Mouse (Mus musculus): Measurements from ENCODE around the gene Dnaaf5. TPM values are rescaled to one million over a fixed set of nuclear protein-coding genes. Genes with fewer than 3 reads are reported as not detected.
A peak's percentile ranks its signal among the peaks of the same experiment; 100 is the strongest.

The Dnaaf5 gene
- polyA plus RNA-seq, 1 experiment from 2014 or later: 3.6 TPM

- no peaks in the 10 kb centered on the region for H3K36me3 ChIP-seq (replicated peaks; ENCODE audit: control insufficient read depth, insufficient read depth)
- WGBS: under 1% methylated on average over 52 of the region's 57 CpGs
- peak overlapping the region; percentile 92 for H3K4me3 ChIP-seq (replicated peaks; ENCODE audit: low read length)
- H3K4me2 ChIP-seq (replicated peaks): peak overlapping the region; percentile 64
- H3K27me3 ChIP-seq (ENCODE audit: control insufficient read depth, insufficient read depth, low read length): no peaks in the 10 kb centered on the region
- peaks cover 15% of the 10 kb centered on the region for H3K4me1 ChIP-seq (replicated peaks; ENCODE audit: control insufficient read depth, insufficient read depth, low read length)
- peak overlapping the region; percentile 75 for H3K27ac ChIP-seq
- H3K9me3 ChIP-seq (ENCODE audit: control insufficient read depth, low read length): no peaks in the 10 kb centered on the region
- DNase-seq (ENCODE audit: low spot score) (no peak), ATAC-seq (ENCODE audit: low FRiP score) (peak; percentile 10; the same call in 1 of the 2 replicates)
- peak overlapping the region; percentile 90 for H3K9ac ChIP-seq
Observed at GRCm38 (mm10) chr5:139200770-139201569, 50.9 kb downstream of the Dnaaf5 start.

- Histone ChIP-seq H3K9ac (peak overlapping the region; percentile 90; the same call in 1 of the 2 replicates), H3K4me2 (replicated peaks) (peak overlapping the region; percentile 64), H3K36me3 (replicated peaks; ENCODE audit: control insufficient read depth, insufficient read depth) (no peaks in the 10 kb centered on the region), H3K4me3 (replicated peaks; ENCODE audit: low read length) (peak overlapping the region; percentile 92; the same call in 1 of the 2 replicates), H3K27ac (no peak overlapping the region), H3K9me3 (ENCODE audit: control insufficient read depth, low read length) (no peaks in the 10 kb centered on the region), H3K4me1 (replicated peaks; ENCODE audit: control insufficient read depth, insufficient read depth, low read length) (peaks cover 15% of the 10 kb centered on the region), H3K27me3 (ENCODE audit: control insufficient read depth, insufficient read depth, low read length) (no peaks in the 10 kb centered on the region)
- ATAC-seq (ENCODE audit: low FRiP score): no peak
- WGBS: 75% methylated on average over 11 of the region's 11 CpGs
- DNase-seq (ENCODE audit: low spot score): no peak
Observed at GRCm38 (mm10) chr5:139202127-139202526, 52.1 kb downstream of the Dnaaf5 start.

- Histone ChIP-seq H3K36me3 (replicated peaks; ENCODE audit: control insufficient read depth, insufficient read depth) (no peaks in the 10 kb centered on the region), H3K4me2 (replicated peaks) (no peak overlapping the region), H3K27me3 (ENCODE audit: control insufficient read depth, insufficient read depth, low read length) (no peaks in the 10 kb centered on the region), H3K4me3 (replicated peaks; ENCODE audit: low read length) (no peak overlapping the region), H3K27ac (no peak overlapping the region), H3K9me3 (ENCODE audit: control insufficient read depth, low read length) (no peaks in the 10 kb centered on the region), H3K9ac (no peak overlapping the region), H3K4me1 (replicated peaks; ENCODE audit: control insufficient read depth, insufficient read depth, low read length) (peaks cover 15% of the 10 kb centered on the region)
- WGBS: 94% methylated on average over 5 of the region's 5 CpGs
- DNase-seq (ENCODE audit: low spot score) (no peak), ATAC-seq (ENCODE audit: low FRiP score) (no peak)
Observed at GRCm38 (mm10) chr5:139203312-139203711, 53.3 kb downstream of the Dnaaf5 start.

- DNase-seq (ENCODE audit: low spot score): no peak
- H3K4me3 ChIP-seq (replicated peaks; ENCODE audit: low read length): no peak overlapping the region
- no peaks in the 10 kb centered on the region for H3K9me3 ChIP-seq (ENCODE audit: control insufficient read depth, low read length)
- no peaks in the 10 kb centered on the region for H3K27me3 ChIP-seq (ENCODE audit: control insufficient read depth, insufficient read depth, low read length)
- WGBS: 57% methylated on average over 4 of the region's 4 CpGs
- no peak overlapping the region for H3K4me2 ChIP-seq (replicated peaks)
- peaks cover 5% of the 10 kb centered on the region; the same call in 1 of the 2 replicates for H3K36me3 ChIP-seq (replicated peaks; ENCODE audit: control insufficient read depth, insufficient read depth)
- no peak overlapping the region for H3K9ac ChIP-seq
- H3K4me1 ChIP-seq (replicated peaks; ENCODE audit: control insufficient read depth, insufficient read depth, low read length): peaks cover 15% of the 10 kb centered on the region
- ATAC-seq (ENCODE audit: low FRiP score): no peak
- no peak overlapping the region for H3K27ac ChIP-seq
Observed at GRCm38 (mm10) chr5:139206081-139206480, 56.1 kb downstream of the Dnaaf5 start.

GRCm38 (mm10) chr5:139206525-139206924 is 56.5 kb downstream of the Dnaaf5 start:
- no peak for ATAC-seq (ENCODE audit: low FRiP score)
- 68% methylated on average over 7 of the region's 7 CpGs for WGBS

GRCm38 (mm10) chr5:139208183-139208582 is 58.2 kb downstream of the Dnaaf5 start:
- no peak overlapping the region for H3K27ac ChIP-seq
- ATAC-seq (ENCODE audit: low FRiP score) (no peak), DNase-seq (ENCODE audit: low spot score) (no peak)
- no peaks in the 10 kb centered on the region for H3K4me1 ChIP-seq (replicated peaks; ENCODE audit: control insufficient read depth, insufficient read depth, low read length)
- H3K9ac ChIP-seq: no peak overlapping the region
- no peak overlapping the region for H3K4me3 ChIP-seq (replicated peaks; ENCODE audit: low read length)
- H3K9me3 ChIP-seq (ENCODE audit: control insufficient read depth, low read length): no peaks in the 10 kb centered on the region
- peaks cover 12% of the 10 kb centered on the region for H3K36me3 ChIP-seq (replicated peaks; ENCODE audit: control insufficient read depth, insufficient read depth)
- no peak overlapping the region for H3K4me2 ChIP-seq (replicated peaks)
- H3K27me3 ChIP-seq (ENCODE audit: control insufficient read depth, insufficient read depth, low read length): no peaks in the 10 kb centered on the region

More at GRCm38 (mm10) chr5:139206525-139206924, 56.5 kb downstream of the Dnaaf5 start:
- no peak for DNase-seq (ENCODE audit: low spot score)
- H3K27ac ChIP-seq: no peak overlapping the region
- H3K4me3 ChIP-seq (replicated peaks; ENCODE audit: low read length): no peak overlapping the region
- H3K4me2 ChIP-seq (replicated peaks): no peak overlapping the region
- H3K27me3 ChIP-seq (ENCODE audit: control insufficient read depth, insufficient read depth, low read length): no peaks in the 10 kb centered on the region
- H3K9me3 ChIP-seq (ENCODE audit: control insufficient read depth, low read length): no peaks in the 10 kb centered on the region
- peaks cover 5% of the 10 kb centered on the region for H3K36me3 ChIP-seq (replicated peaks; ENCODE audit: control insufficient read depth, insufficient read depth)
- no peak overlapping the region for H3K9ac ChIP-seq
- H3K4me1 ChIP-seq (replicated peaks; ENCODE audit: control insufficient read depth, insufficient read depth, low read length): peaks cover 11% of the 10 kb centered on the region

GRCm38 (mm10) chr5:139208871-139209684 is 59.1 kb downstream of the Dnaaf5 start:
- WGBS: 93% methylated on average over 10 of the region's 10 CpGs

GRCm38 (mm10) chr5:139209685-139210026 is 59.6 kb downstream of the Dnaaf5 start:
- Histone ChIP-seq H3K4me3 (replicated peaks; ENCODE audit: low read length) (no peak overlapping the region), H3K27me3 (ENCODE audit: control insufficient read depth, insufficient read depth, low read length) (no peaks in the 10 kb centered on the region), H3K4me2 (replicated peaks) (no peak overlapping the region), H3K9me3 (ENCODE audit: control insufficient read depth, low read length) (no peaks in the 10 kb centered on the region), H3K27ac (no peak overlapping the region), H3K36me3 (replicated peaks; ENCODE audit: control insufficient read depth, insufficient read depth) (peaks cover 12% of the 10 kb centered on the region), H3K4me1 (replicated peaks; ENCODE audit: control insufficient read depth, insufficient read depth, low read length) (no peaks in the 10 kb centered on the region), H3K9ac (no peak overlapping the region)
- DNase-seq (ENCODE audit: low spot score) (no peak), ATAC-seq (ENCODE audit: low FRiP score) (no peak)
- 94% methylated on average over 7 of the region's 7 CpGs for WGBS

More at GRCm38 (mm10) chr5:139208871-139209684, 59.1 kb downstream of the Dnaaf5 start:
- Histone ChIP-seq H3K36me3 (replicated peaks; ENCODE audit: control insufficient read depth, insufficient read depth) (peaks cover 12% of the 10 kb centered on the region), H3K27me3 (ENCODE audit: control insufficient read depth, insufficient read depth, low read length) (no peaks in the 10 kb centered on the region), H3K4me2 (replicated peaks) (no peak overlapping the region), H3K4me3 (replicated peaks; ENCODE audit: low read length) (no peak overlapping the region), H3K9me3 (ENCODE audit: control insufficient read depth, low read length) (no peaks in the 10 kb centered on the region), H3K4me1 (replicated peaks; ENCODE audit: control insufficient read depth, insufficient read depth, low read length) (no peaks in the 10 kb centered on the region), H3K9ac (no peak overlapping the region), H3K27ac (no peak overlapping the region)
- DNase-seq (ENCODE audit: low spot score): no peak
- ATAC-seq (ENCODE audit: low FRiP score): no peak

- no peak overlapping the region for H3K4me2 ChIP-seq (replicated peaks)
- H3K4me1 ChIP-seq (replicated peaks; ENCODE audit: control insufficient read depth, insufficient read depth, low read length): no peaks in the 10 kb centered on the region
- H3K27ac ChIP-seq: no peak overlapping the region
- H3K36me3 ChIP-seq (replicated peaks; ENCODE audit: control insufficient read depth, insufficient read depth): peaks cover 31% of the 10 kb centered on the region
- H3K9me3 ChIP-seq (ENCODE audit: control insufficient read depth, low read length): no peaks in the 10 kb centered on the region
- H3K27me3 ChIP-seq (ENCODE audit: control insufficient read depth, insufficient read depth, low read length): no peaks in the 10 kb centered on the region
- H3K4me3 ChIP-seq (replicated peaks; ENCODE audit: low read length): no peak overlapping the region
- no peak overlapping the region for H3K9ac ChIP-seq
- no peak for ATAC-seq (ENCODE audit: low FRiP score)
- WGBS: 94% methylated on average over 11 of the region's 11 CpGs
- DNase-seq (ENCODE audit: low spot score): no peak
Observed at GRCm38 (mm10) chr5:139211737-139212385, 61.8 kb downstream of the Dnaaf5 start.

Measured in hindbrain, embryonic 14.5 days (tissue).